Mouse (Mus musculus): ENCODE results near the gene Fuk. TPM values are rescaled to one million over a fixed set of nuclear protein-coding genes. Genes with fewer than 3 reads are reported as not detected.
"Not testable (repeated sequence)": the region's sequence is repeated elsewhere in the genome, so short reads cannot be mapped to it uniquely, and the experiment has no call there.

Fuk gene
- polyA plus RNA-seq, 1 experiment, result 10.9 TPM

- H3K27ac ChIP-seq (ENCODE audit: control insufficient read depth, insufficient read depth, low read depth, low read length, poor library complexity), result no peak overlapping the region
- 72% methylated on average over 12 of the region's 12 CpGs for WGBS
- H3K4me1 ChIP-seq (ENCODE audit: control insufficient read depth, insufficient read depth, low read length), result peaks cover 5% of the 10 kb centered on the region
- no peak for TF ChIP-seq CTCF (IDR thresholded peaks at IDR 0.05; ENCODE audit: control insufficient read depth, insufficient read depth, low read length)
- TF ChIP-seq POLR2A (IDR thresholded peaks at IDR 0.05; ENCODE audit: borderline replicate concordance, control insufficient read depth, low read depth, low read length), result no peak
- no peak overlapping the region for H3K4me3 ChIP-seq (replicated peaks; ENCODE audit: control insufficient read depth, low read depth, low read length)
Measured at GRCm38 (mm10) chr8:110936217-110936616, 33.9 kb upstream of the Fuk start.

- H3K4me3 ChIP-seq (replicated peaks; ENCODE audit: control insufficient read depth, low read depth, low read length), result no peak overlapping the region
- TF ChIP-seq POLR2A (IDR thresholded peaks at IDR 0.05; ENCODE audit: borderline replicate concordance, control insufficient read depth, low read depth, low read length) (no peak), CTCF (IDR thresholded peaks at IDR 0.05; ENCODE audit: control insufficient read depth, insufficient read depth, low read length) (no peak)
- no peak overlapping the region for H3K27ac ChIP-seq (ENCODE audit: control insufficient read depth, insufficient read depth, low read depth, low read length, poor library complexity)
- H3K4me1 ChIP-seq (ENCODE audit: control insufficient read depth, insufficient read depth, low read length), result peaks cover 1% of the 10 kb centered on the region; the same call in 1 of the 2 replicates
- WGBS, result 44% methylated on average over 2 of the region's 2 CpGs
Measured at GRCm38 (mm10) chr8:110933272-110933671, 31.0 kb upstream of the Fuk start.

GRCm38 (mm10) chr8:110932444-110932843 lies 30.2 kb upstream of the Fuk start:
- WGBS, result 61% methylated on average over 3 of the region's 3 CpGs
- Histone ChIP-seq H3K27ac (ENCODE audit: control insufficient read depth, insufficient read depth, low read depth, low read length, poor library complexity) (no peak overlapping the region), H3K4me1 (ENCODE audit: control insufficient read depth, insufficient read depth, low read length) (peaks cover 1% of the 10 kb centered on the region; the same call in 1 of the 2 replicates), H3K4me3 (replicated peaks; ENCODE audit: control insufficient read depth, low read depth, low read length) (no peak overlapping the region)
- TF ChIP-seq CTCF (IDR thresholded peaks at IDR 0.05; ENCODE audit: control insufficient read depth, insufficient read depth, low read length) (no peak), POLR2A (IDR thresholded peaks at IDR 0.05; ENCODE audit: borderline replicate concordance, control insufficient read depth, low read depth, low read length) (no peak)

GRCm38 (mm10) chr8:110931176-110931939 lies 29.1 kb upstream of the Fuk start:
- TF ChIP-seq CTCF (IDR thresholded peaks at IDR 0.05; ENCODE audit: control insufficient read depth, insufficient read depth, low read length) (no peak), POLR2A (IDR thresholded peaks at IDR 0.05; ENCODE audit: borderline replicate concordance, control insufficient read depth, low read depth, low read length) (no peak)
- peaks cover 1% of the 10 kb centered on the region; the same call in 1 of the 2 replicates for H3K4me1 ChIP-seq (ENCODE audit: control insufficient read depth, insufficient read depth, low read length)
- 39% methylated on average over 12 of the region's 12 CpGs for WGBS
- H3K4me3 ChIP-seq (replicated peaks; ENCODE audit: control insufficient read depth, low read depth, low read length), result no peak overlapping the region
- H3K27ac ChIP-seq (ENCODE audit: control insufficient read depth, insufficient read depth, low read depth, low read length, poor library complexity), result peak overlapping the region; percentile 31; the same call in 1 of the 2 replicates

GRCm38 (mm10) chr8:110929672-110930071 lies 27.4 kb upstream of the Fuk start:
- H3K4me3 ChIP-seq (replicated peaks; ENCODE audit: control insufficient read depth, low read depth, low read length); H3K4me1 ChIP-seq (ENCODE audit: control insufficient read depth, insufficient read depth, low read length): not testable (repeated sequence)
- WGBS, result 66% methylated on average over 8 of the region's 8 CpGs
- H3K27ac ChIP-seq (ENCODE audit: control insufficient read depth, insufficient read depth, low read depth, low read length, poor library complexity), result peak overlapping the region; percentile 6; the same call in 1 of the 2 replicates

GRCm38 (mm10) chr8:110929066-110929465 lies 26.8 kb upstream of the Fuk start:
- H3K4me3 ChIP-seq (replicated peaks; ENCODE audit: control insufficient read depth, low read depth, low read length), result no peak overlapping the region
- peak overlapping the region; percentile 73 for H3K27ac ChIP-seq (ENCODE audit: control insufficient read depth, insufficient read depth, low read depth, low read length, poor library complexity)
- WGBS, result 10% methylated on average over 5 of the region's 5 CpGs
- TF ChIP-seq POLR2A (IDR thresholded peaks at IDR 0.05; ENCODE audit: borderline replicate concordance, control insufficient read depth, low read depth, low read length), result no peak
- TF ChIP-seq CTCF (IDR thresholded peaks at IDR 0.05; ENCODE audit: control insufficient read depth, insufficient read depth, low read length), result no peak
- peaks cover 5% of the 10 kb centered on the region; the same call in 1 of the 2 replicates for H3K4me1 ChIP-seq (ENCODE audit: control insufficient read depth, insufficient read depth, low read length)

- no peak for TF ChIP-seq POLR2A (IDR thresholded peaks at IDR 0.05; ENCODE audit: borderline replicate concordance, control insufficient read depth, low read depth, low read length)
- TF ChIP-seq CTCF (IDR thresholded peaks at IDR 0.05; ENCODE audit: control insufficient read depth, insufficient read depth, low read length), result no peak
- WGBS, result 33% methylated on average over 7 of the region's 7 CpGs
- peak overlapping the region; percentile 27 for H3K27ac ChIP-seq (ENCODE audit: control insufficient read depth, insufficient read depth, low read depth, low read length, poor library complexity)
- no peak overlapping the region for H3K4me3 ChIP-seq (replicated peaks; ENCODE audit: control insufficient read depth, low read depth, low read length)
- H3K4me1 ChIP-seq (ENCODE audit: control insufficient read depth, insufficient read depth, low read length), result peaks cover 5% of the 10 kb centered on the region; the same call in 1 of the 2 replicates
Measured at GRCm38 (mm10) chr8:110928435-110928834, 26.1 kb upstream of the Fuk start.

- no peak for TF ChIP-seq CTCF (IDR thresholded peaks at IDR 0.05; ENCODE audit: control insufficient read depth, insufficient read depth, low read length)
- TF ChIP-seq POLR2A (IDR thresholded peaks at IDR 0.05; ENCODE audit: borderline replicate concordance, control insufficient read depth, low read depth, low read length), result no peak
- peaks cover 4% of the 10 kb centered on the region; the same call in 1 of the 2 replicates for H3K4me1 ChIP-seq (ENCODE audit: control insufficient read depth, insufficient read depth, low read length)
- H3K27ac ChIP-seq (ENCODE audit: control insufficient read depth, insufficient read depth, low read depth, low read length, poor library complexity), result no peak overlapping the region; the same call in 1 of the 2 replicates
- no peak overlapping the region for H3K4me3 ChIP-seq (replicated peaks; ENCODE audit: control insufficient read depth, low read depth, low read length)
- 30% methylated on average over 5 of the region's 5 CpGs for WGBS
Measured at GRCm38 (mm10) chr8:110926690-110927089, 24.4 kb upstream of the Fuk start.
